Mouse (Mus musculus) ES-E14 (cell line): ENCODE data around the gene Abcc5. TPM values are rescaled to one million over a fixed set of nuclear protein-coding genes. Genes with fewer than 3 reads are reported as not detected.
"Not testable (repeated sequence)": the region's sequence is repeated elsewhere in the genome, so short reads cannot be mapped to it uniquely, and the experiment has no call there.

Experiments
- DNase-seq: peaks from one replicate; pipeline ENCODE4 v3.0.0-alpha.2; 2013; ENCODE audit warnings: low read depth, low spot score
- H3K27ac ChIP-seq: 2 replicates; pipeline ENCODE4 v1.5.1; 2012; ENCODE audit warnings: low read depth, mild to moderate bottlenecking, low read length, moderate library complexity, mixed read lengths; ENCODE audit not compliant: poor library complexity, insufficient read depth, severe bottlenecking
- H3K36me3 ChIP-seq: 2 replicates; pipeline ENCODE4 v1.6.1; 2012; ENCODE audit warnings: mild to moderate bottlenecking, low read length, moderate library complexity, mixed read lengths; ENCODE audit not compliant: control insufficient read depth, poor library complexity, insufficient read depth, severe bottlenecking
- H3K4me1 ChIP-seq, 2 experiments: fragments of 150-350 bp in 1 of 2; sonication (generic) in 1 of 2; 2 replicates each; pipeline ENCODE4 v1.6.1; 2012; ENCODE audit warnings: low read length in 2 of 2, mild to moderate bottlenecking in 1 of 2, mixed read lengths in 1 of 2; ENCODE audit not compliant: control insufficient read depth in 2 of 2, insufficient read depth in 2 of 2, poor library complexity in 1 of 2
- H3K4me3 ChIP-seq, 2 experiments: fragments of 150-350 bp in 1 of 2; sonication (generic) in 1 of 2; 2 replicates each; pipeline ENCODE4 v1.5.1; 2012; ENCODE audit warnings: low read length in 2 of 2, low read depth in 1 of 2, mild to moderate bottlenecking in 1 of 2, mixed read lengths in 1 of 2; ENCODE audit not compliant: insufficient read depth in 1 of 2, poor library complexity in 1 of 2, severe bottlenecking in 1 of 2
- H3K9ac ChIP-seq: 2 replicates; pipeline ENCODE4 v1.6.1; 2012; ENCODE audit warnings: low read depth, mild to moderate bottlenecking, low read length, mixed read lengths; ENCODE audit not compliant: poor library complexity, insufficient read depth, severe bottlenecking
- H3K9me3 ChIP-seq: fragments of 150-350 bp; sonication (generic); 2 replicates; pipeline ENCODE4 v1.6.1; 2012; ENCODE audit warnings: low read depth, mild to moderate bottlenecking, low read length; ENCODE audit not compliant: control insufficient read depth, insufficient read depth
- CHD2 ChIP-seq: IDR thresholded peaks from 2 replicates; pipeline ENCODE4 v1.6.1; 2014; ENCODE audit warnings: mild to moderate bottlenecking, low read depth, low read length, inconsistent platforms
- HCFC1 ChIP-seq: IDR thresholded peaks from 2 replicates; pipeline ENCODE4 v1.6.1; 2012; ENCODE audit warnings: low read length, inconsistent platforms, borderline replicate concordance; ENCODE audit not compliant: insufficient read depth
- MAFK ChIP-seq: IDR thresholded peaks from 2 replicates; pipeline ENCODE4 v1.6.1; 2014; ENCODE audit warnings: mild to moderate bottlenecking, low read depth, low read length, inconsistent platforms; ENCODE audit not compliant: insufficient read depth
- ZC3H11A ChIP-seq: IDR thresholded peaks from 2 replicates; pipeline ENCODE4 v1.6.1; 2012; ENCODE audit warnings: low read depth, mild to moderate bottlenecking, inconsistent platforms, low read length, borderline replicate concordance
- ZNF384 ChIP-seq: IDR thresholded peaks from 2 replicates; pipeline ENCODE4 v1.6.1; 2012; ENCODE audit warnings: low read depth, low read length, inconsistent platforms
- in situ Hi-C, 2 experiments: fragments of 600-800 bp; cut with MboI; formaldehyde crosslinking; loops; one replicate each; pipeline ENCODE4 v1.15.1; 2025; ENCODE audit warnings: low sequenced_read_pairs in 2 of 2, inconsistent platforms in 1 of 2; ENCODE audit not compliant: unreplicated experiment in 2 of 2
- total RNA-seq: library from RNA; depleted of rRNA; stranded (reverse); fragments of 300-350 nt; gene quantifications from 2 replicates; pipeline ENCODE4 v1.2.3, GENCODE M21; 2012

Abcc5 gene
- total RNA-seq, 1 experiment: 159 TPM

GRCm38 (mm10) chr16:20442871-20443270, 16.7 kb upstream of the Abcc5 start:
- in situ Hi-C loops: no loop called here
- Histone ChIP-seq H3K9me3 (no peaks in the 10 kb centered on the region), H3K9ac (no peak overlapping the region), H3K4me3 (no peak overlapping the region), H3K36me3 (no peaks in the 10 kb centered on the region), H3K27ac (no peak overlapping the region), H3K4me1 (peaks cover 0 to 6% of the 10 kb centered on the region in 2 experiments; a peak in 1 of 4 replicates)
- no peak for TF ChIP-seq ZNF384
- no peak for TF ChIP-seq CHD2
- no peak for TF ChIP-seq MAFK
- TF ChIP-seq ZC3H11A: no peak
- TF ChIP-seq HCFC1: no peak
- DNase-seq: no peak

DNA sequence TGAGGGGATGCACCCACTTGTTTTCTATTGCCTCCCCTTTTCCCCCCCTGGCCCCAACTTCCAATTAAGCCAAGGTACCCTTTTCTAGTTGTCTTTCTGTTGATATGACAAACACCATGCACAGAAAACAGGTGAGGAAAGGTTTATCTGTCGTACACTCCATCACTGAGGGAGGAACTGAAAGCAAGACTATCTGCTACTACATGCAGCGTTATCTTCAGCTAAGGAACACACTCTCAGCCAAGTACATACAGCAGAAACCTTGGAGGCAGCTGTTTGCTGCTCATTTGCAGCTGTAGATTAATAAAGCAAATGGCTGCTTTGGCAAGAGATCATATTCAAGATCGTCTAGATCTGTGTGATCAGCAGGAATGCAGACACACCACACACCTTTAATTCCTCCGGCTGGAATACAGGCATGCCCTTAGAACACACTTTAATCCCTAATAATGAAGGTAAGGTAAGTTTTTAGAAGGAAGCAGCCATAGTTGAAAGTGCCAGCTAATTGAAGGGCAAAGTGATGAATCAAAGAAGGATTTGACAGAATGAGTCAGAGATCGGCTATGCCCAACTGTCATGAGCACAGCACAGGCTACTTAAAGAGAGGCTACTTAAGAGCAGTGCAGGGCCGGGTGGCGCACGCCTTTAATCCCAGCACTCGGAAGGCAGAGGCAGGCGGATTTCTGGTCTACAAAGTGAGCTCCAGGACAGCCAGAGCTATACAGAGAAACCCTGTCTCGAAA, 12.7 kb upstream of the Abcc5 start:
- no peaks in the 10 kb centered on the region for H3K9me3 ChIP-seq
- in situ Hi-C loops: no loop called here

DNA sequence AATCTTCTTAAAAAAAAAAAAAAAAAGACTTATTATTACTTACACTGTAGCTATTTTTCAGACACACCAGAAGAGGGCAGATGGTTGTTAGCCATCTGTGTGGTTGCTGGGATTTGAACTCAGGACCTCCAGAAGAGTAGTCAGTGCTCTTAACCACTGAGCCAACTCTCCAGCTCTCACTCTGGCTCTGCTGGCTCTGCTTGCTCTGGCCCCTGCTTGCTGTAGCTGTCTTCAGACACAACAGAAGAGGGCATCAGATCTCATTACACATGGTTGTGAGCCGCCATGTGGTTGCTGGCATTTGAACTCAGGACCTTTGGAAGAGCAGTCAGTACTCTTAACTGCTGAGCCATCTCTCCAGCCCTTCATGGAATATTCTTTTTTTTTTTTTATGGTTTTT, 11.9 kb upstream of the Abcc5 start:
- DNase-seq, in situ Hi-C loops, H3K4me3 ChIP-seq, H3K9me3 ChIP-seq, H3K36me3 ChIP-seq, H3K27ac ChIP-seq, H3K9ac ChIP-seq, H3K4me1 ChIP-seq: not testable (repeated sequence)

More for the DNA sequence above, 12.7 kb upstream of the Abcc5 start:
- Histone ChIP-seq H3K4me3 (no peak overlapping the region), H3K4me1 (peaks cover 0 to 2% of the 10 kb centered on the region in 2 experiments; a peak in 1 of 4 replicates), H3K36me3 (no peaks in the 10 kb centered on the region), H3K9ac (no peak overlapping the region), H3K27ac (no peak overlapping the region)
- TF ChIP-seq ZC3H11A: no peak
- TF ChIP-seq ZNF384: no peak
- no peak for TF ChIP-seq MAFK
- TF ChIP-seq HCFC1: no peak
- no peak for TF ChIP-seq CHD2
- no peak for DNase-seq

- in situ Hi-C loops: no loop called here
- H3K36me3 ChIP-seq: no peaks in the 10 kb centered on the region
- DNase-seq: no peak
- H3K9ac ChIP-seq: no peak overlapping the region
- no peak overlapping the region for H3K4me3 ChIP-seq
- H3K4me1 ChIP-seq: no peaks in the 10 kb centered on the region
- TF ChIP-seq ZNF384: no peak
- TF ChIP-seq HCFC1: no peak
- no peak for TF ChIP-seq CHD2
- no peak for TF ChIP-seq MAFK
- no peak overlapping the region for H3K27ac ChIP-seq
- H3K9me3 ChIP-seq: no peaks in the 10 kb centered on the region
Measured at GRCm38 (mm10) chr16:20436281-20436680, 10.1 kb upstream of the Abcc5 start.

GRCm38 (mm10) chr16:20429328-20429727, 3.1 kb upstream of the Abcc5 start:
- DNase-seq: no peak
- Histone ChIP-seq H3K36me3 (no peaks in the 10 kb centered on the region), H3K4me1 (peaks cover 6 to 8% of the 10 kb centered on the region in 2 experiments; a peak in 2 of 4 replicates), H3K27ac (no peak overlapping the region), H3K9me3 (no peaks in the 10 kb centered on the region), H3K9ac (no peak overlapping the region), H3K4me3 (no peak overlapping the region)
- TF ChIP-seq ZC3H11A: no peak
- TF ChIP-seq ZNF384: no peak
- no peak for TF ChIP-seq CHD2
- TF ChIP-seq MAFK: no peak
- no peak for TF ChIP-seq HCFC1
- in situ Hi-C loops: no loop called here
